Mouse (Mus musculus): ENCODE data around the gene Mxi1.

DNA sequence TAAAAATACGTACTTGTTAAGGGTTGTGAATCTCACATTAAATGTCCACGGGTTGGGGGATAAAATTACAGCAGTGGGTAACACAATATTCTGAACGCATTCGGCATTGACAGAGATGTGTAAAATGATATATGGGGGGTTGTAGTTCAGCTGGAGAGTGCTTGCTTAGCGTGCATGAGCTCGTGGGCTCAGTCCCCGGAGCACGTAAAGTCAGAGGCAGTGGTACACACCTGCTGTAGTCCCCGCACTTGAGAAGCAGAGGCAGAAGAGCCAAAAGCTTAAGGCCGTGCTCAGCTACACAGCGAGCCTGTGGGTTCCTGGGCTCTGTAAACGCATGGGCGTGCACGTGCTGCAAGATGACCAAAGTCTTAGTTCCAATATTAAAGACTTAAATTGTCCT lies 35.4 kb downstream of the Mxi1 start:
- TF ChIP-seq POLR2A (IDR thresholded peaks at IDR 0.05; ENCODE audit: low read depth, low read length) = no peak
- TF ChIP-seq CTCF (IDR thresholded peaks at IDR 0.05; ENCODE audit: extremely low read depth, insufficient read depth, insufficient read length, insufficient replicate concordance) = no peak

Measured in spleen, adult 2 months (tissue).